Mouse (Mus musculus): ENCODE results near the gene Zfp74. TPM values are rescaled to one million over a fixed set of nuclear protein-coding genes. Genes with fewer than 3 reads are reported as not detected.

Zfp74 gene
- polyA plus RNA-seq, 1 experiment = 1.5 TPM

DNA sequence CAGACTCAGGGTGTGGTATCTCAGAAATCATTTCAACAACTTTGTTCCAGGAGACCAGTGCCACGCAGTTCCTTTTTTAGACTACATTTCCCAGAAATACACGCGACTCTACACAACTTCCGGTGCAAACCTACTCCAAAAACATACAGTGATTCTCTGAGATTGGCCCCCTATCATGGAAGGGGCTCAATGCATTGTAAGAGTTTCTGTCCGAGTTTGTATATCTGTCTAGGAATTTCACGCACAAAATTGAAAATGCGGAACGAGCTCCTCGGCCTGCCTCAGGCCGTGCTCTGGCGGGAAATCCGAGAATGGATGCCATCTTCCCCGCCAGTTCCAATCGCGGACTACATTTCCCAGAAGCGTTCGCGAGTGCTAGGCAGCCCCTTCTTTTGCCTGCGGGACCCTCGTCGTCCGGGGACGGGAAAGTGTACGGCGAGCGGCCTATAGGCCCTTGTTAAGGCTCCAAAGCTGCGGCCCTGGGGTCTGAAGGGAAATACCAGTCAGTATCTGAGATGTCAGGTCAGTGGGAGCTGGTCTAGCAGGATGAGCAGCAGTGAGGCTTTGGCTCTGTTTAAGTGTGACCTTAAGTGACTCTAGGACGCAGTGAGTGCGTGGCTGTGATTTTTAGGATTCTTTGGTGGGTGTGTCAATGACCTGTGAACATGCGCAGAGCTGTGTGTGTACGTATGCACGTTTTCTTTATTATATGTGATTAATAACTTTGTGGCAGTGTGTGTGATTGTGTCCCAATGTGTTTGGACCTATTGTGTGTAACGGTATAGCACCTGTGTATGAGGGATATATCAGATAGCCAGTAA, 45.5 kb downstream of the Zfp74 start, which contains the start of gene Zfp383:
Gene Zfp383, plus strand, starts transcription at position 94 of the 821 bp plus-strand sequence.
- H3K27me3 ChIP-seq (ENCODE audit: control insufficient read depth, insufficient read depth, insufficient read length) = no peaks in the 10 kb centered on the region
- H3K36me3 ChIP-seq (ENCODE audit: control insufficient read depth, insufficient read depth) = peaks cover 7% of the 10 kb centered on the region
- peaks cover 22% of the 10 kb centered on the region for H3K79me2 ChIP-seq (ENCODE audit: control insufficient read depth, insufficient read depth)
- peak within 1 kb of the TSS; percentile 86 for H3K4me2 ChIP-seq (ENCODE audit: low read depth)
- peak within 1 kb of the TSS; percentile 6 for H3ac ChIP-seq (ENCODE audit: control insufficient read depth, insufficient read length)
- TF ChIP-seq MYOG (IDR thresholded peaks at IDR 0.05; ENCODE audit: control insufficient read depth in 1 of 3, insufficient read depth in 1 of 3, insufficient read length in 2 of 3, low read depth in 2 of 3) = no peak
- peak; percentile 57 for TF ChIP-seq POLR2A (IDR thresholded peaks at IDR 0.05; ENCODE audit: insufficient read length, low read depth)
- TF ChIP-seq E2F4 (IDR thresholded peaks at IDR 0.05; ENCODE audit: insufficient read depth) = peak; percentile 79
- peak within 1 kb of the TSS; percentile 65 for H3K4me3 ChIP-seq

DNA sequence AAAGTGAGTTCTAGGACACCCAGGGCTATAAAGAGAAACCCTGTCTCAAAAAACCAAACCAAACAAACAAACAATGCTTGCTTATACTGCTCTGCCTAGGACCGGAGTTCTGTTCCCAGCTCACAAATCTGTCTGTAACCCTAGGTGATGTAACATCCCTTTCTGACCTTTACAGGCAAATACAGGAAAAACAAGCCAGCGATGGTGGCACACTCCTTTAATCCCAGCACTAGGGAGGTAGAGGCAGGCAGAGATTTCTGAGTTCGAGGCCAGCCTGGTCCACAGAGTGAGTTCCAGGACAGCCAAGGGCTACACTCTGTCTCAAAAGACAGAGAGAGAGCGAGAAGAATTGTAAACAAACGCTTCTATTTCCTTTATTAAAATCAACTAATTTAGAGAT, 46.7 kb downstream of the Zfp74 start:
- Histone ChIP-seq H3K27me3 (ENCODE audit: control insufficient read depth, insufficient read depth, insufficient read length) (no peaks in the 10 kb centered on the region), H3K4me3 (no peak overlapping the region), H3K4me2 (ENCODE audit: low read depth) (no peak overlapping the region), H3ac (ENCODE audit: control insufficient read depth, insufficient read length) (no peak overlapping the region), H3K79me2 (ENCODE audit: control insufficient read depth, insufficient read depth) (peaks cover 22% of the 10 kb centered on the region), H3K36me3 (ENCODE audit: control insufficient read depth, insufficient read depth) (no peaks in the 10 kb centered on the region)
- TF ChIP-seq CEBPB (IDR thresholded peaks at IDR 0.05; ENCODE audit: insufficient read depth, poor library complexity, severe bottlenecking) (no peak), MYOD1 (IDR thresholded peaks at IDR 0.05; ENCODE audit: control insufficient read depth in 1 of 3, insufficient read length in 2 of 3, low read depth in 2 of 3) (no peak), REST (IDR thresholded peaks at IDR 0.05; ENCODE audit: insufficient read depth, insufficient read length) (no peak), USF1 (IDR thresholded peaks at IDR 0.05; ENCODE audit: low read depth) (no peak), MAX (IDR thresholded peaks at IDR 0.05; ENCODE audit: low read depth) (no peak), E2F4 (IDR thresholded peaks at IDR 0.05; ENCODE audit: insufficient read depth) (no peak), POLR2A (IDR thresholded peaks at IDR 0.05; ENCODE audit: insufficient read length, low read depth) (no peak), POLR2AphosphoS2 (IDR thresholded peaks at IDR 0.05; ENCODE audit: insufficient read length, low read depth) (no peak), SRF (IDR thresholded peaks at IDR 0.05; ENCODE audit: control insufficient read depth, insufficient read length, low read depth) (no peak), MYOG (IDR thresholded peaks at IDR 0.05; ENCODE audit: control insufficient read depth in 1 of 3, insufficient read depth in 1 of 3, insufficient read length in 2 of 3, low read depth in 2 of 3) (no peak), TCF12 (IDR thresholded peaks at IDR 0.05; ENCODE audit: insufficient read depth, poor library complexity, severe bottlenecking) (no peak), TCF3 (IDR thresholded peaks at IDR 0.05; ENCODE audit: insufficient read length, low read depth) (no peak)

DNA sequence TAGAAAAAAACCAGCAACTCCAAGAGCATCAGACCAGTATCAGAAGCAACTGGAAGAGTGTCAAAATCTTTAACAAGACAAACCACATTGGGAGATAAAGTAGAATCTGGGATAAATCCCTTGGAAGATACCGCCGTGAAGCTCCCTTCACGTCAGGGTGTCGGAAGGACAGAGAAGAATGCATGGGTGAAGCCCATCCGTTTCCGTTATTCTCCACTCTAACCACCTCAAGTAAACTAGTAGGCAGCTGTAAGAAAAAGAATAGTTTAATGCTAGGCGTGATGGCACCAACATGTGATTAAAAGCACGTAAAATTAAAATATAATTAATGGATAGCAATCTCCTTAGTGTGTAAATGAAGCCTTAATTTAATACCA, 47.2 kb downstream of the Zfp74 start:
- H3ac ChIP-seq (ENCODE audit: control insufficient read depth, insufficient read length) = peak overlapping the region; percentile 40
- H3K79me2 ChIP-seq (ENCODE audit: control insufficient read depth, insufficient read depth) = peaks cover 22% of the 10 kb centered on the region
- peak overlapping the region; percentile 41 for H3K4me3 ChIP-seq
- TF ChIP-seq TCF12 (IDR thresholded peaks at IDR 0.05; ENCODE audit: insufficient read depth, poor library complexity, severe bottlenecking) (no peak), CEBPB (IDR thresholded peaks at IDR 0.05; ENCODE audit: insufficient read depth, poor library complexity, severe bottlenecking) (no peak)
- H3K36me3 ChIP-seq (ENCODE audit: control insufficient read depth, insufficient read depth) = no peaks in the 10 kb centered on the region
- H3K27me3 ChIP-seq (ENCODE audit: control insufficient read depth, insufficient read depth, insufficient read length) = no peaks in the 10 kb centered on the region
- peak overlapping the region; percentile 96 for H3K4me2 ChIP-seq (ENCODE audit: low read depth)

DNA sequence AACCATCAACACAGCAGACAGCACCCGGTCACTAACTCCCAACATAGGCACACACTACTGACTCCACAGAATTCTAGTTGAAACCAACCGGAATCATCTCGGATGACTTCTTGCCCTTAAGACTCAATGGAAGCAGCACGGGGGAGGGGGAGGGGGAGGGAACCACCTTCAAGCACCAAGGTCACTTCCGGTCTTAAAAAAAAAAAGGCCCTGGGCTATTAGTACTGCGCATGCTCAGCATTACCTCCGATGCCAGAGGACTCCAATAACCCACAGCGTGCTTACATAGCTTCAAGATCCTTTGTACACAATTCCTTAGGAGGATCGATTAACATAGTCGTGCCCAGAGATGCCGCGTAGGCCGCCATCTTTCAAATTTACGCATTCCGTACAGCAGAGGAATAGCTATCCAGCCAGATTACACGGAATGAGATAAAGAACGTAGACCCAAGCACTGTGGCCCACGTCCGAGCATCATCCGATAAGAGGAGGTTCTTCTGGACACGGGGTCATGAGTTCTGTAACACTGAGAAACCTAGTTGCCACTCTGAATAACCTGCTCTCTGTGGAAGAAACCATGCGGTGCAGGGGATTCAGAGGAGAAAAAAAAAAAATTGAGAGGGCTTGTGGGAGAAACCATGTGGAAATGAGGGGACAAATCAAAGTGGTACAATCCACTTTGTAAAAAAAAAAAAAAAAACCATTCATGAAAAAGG, 47.8 kb downstream of the Zfp74 start, which contains the start of gene Zfp27:
Gene Zfp27, minus strand, starts transcription at position 607 of the 716 bp plus-strand sequence.
- Histone ChIP-seq H3K4me2 (ENCODE audit: low read depth) (peak within 1 kb of the TSS; percentile 96), H3K4me3 (peak within 1 kb of the TSS; percentile 41), H3ac (ENCODE audit: control insufficient read depth, insufficient read length) (peak within 1 kb of the TSS; percentile 40), H3K36me3 (ENCODE audit: control insufficient read depth, insufficient read depth) (no peaks in the 10 kb centered on the region), H3K79me2 (ENCODE audit: control insufficient read depth, insufficient read depth) (peaks cover 22% of the 10 kb centered on the region), H3K27me3 (ENCODE audit: control insufficient read depth, insufficient read depth, insufficient read length) (no peaks in the 10 kb centered on the region)
- TF ChIP-seq POLR2A (IDR thresholded peaks at IDR 0.05; ENCODE audit: insufficient read length, low read depth) (peak; percentile 50), E2F4 (IDR thresholded peaks at IDR 0.05; ENCODE audit: insufficient read depth) (no peak), POLR2AphosphoS2 (IDR thresholded peaks at IDR 0.05; ENCODE audit: insufficient read length, low read depth) (peak; percentile 21)

DNA sequence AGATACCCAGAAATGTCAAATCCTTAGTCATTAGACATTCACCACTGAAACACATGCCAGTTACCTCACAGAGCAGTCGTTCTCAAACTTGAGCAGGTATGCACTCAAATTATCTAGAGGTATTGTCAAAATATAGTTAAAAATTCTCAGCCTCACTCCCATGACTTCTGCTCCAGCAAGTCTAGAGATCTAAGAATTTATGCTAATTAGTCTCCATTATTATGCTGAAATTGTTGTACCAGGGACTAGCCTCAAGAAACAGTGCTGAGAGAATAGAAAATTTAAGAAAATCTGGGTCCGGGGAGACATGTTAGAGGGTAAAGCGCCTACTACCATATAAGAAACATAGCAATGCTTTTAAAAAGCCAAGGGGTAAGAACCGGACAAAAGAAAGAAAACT, 49.8 kb downstream of the Zfp74 start:
- Histone ChIP-seq H3K36me3 (ENCODE audit: control insufficient read depth, insufficient read depth) (no peaks in the 10 kb centered on the region), H3K4me2 (ENCODE audit: low read depth) (no peak overlapping the region), H3K4me3 (no peak overlapping the region), H3K79me2 (ENCODE audit: control insufficient read depth, insufficient read depth) (peaks cover 12% of the 10 kb centered on the region), H3K27me3 (ENCODE audit: control insufficient read depth, insufficient read depth, insufficient read length) (no peaks in the 10 kb centered on the region), H3ac (ENCODE audit: control insufficient read depth, insufficient read length) (no peak overlapping the region)
- TF ChIP-seq MYOG (IDR thresholded peaks at IDR 0.05; ENCODE audit: control insufficient read depth in 1 of 3, insufficient read depth in 1 of 3, insufficient read length in 2 of 3, low read depth in 2 of 3) = no peak
